Mouse (Mus musculus) lung, adult 2 months (tissue): ENCODE results near the gene Nrsn2.

ENCODE experiments used
- CTCF ChIP-seq: fragments of 200-500 bp; IDR thresholded peaks from 2 replicates; pipeline ENCODE4 v1.5.1; 2011; ENCODE audit warnings: mild to moderate bottlenecking, low read length, control low read depth; ENCODE audit not compliant: insufficient read depth
- POLR2A ChIP-seq: fragments of 200-500 bp; IDR thresholded peaks from 2 replicates; pipeline ENCODE4 v1.6.1; 2011; ENCODE audit warnings: low read depth, mild to moderate bottlenecking, control low read depth, low read length, borderline replicate concordance; ENCODE audit errors: extremely low read depth

- TF ChIP-seq POLR2A (peak; percentile 57), CTCF (no peak)
Measured at GRCm38 (mm10) chr2:152414591-152415165, 38.2 kb upstream of the Nrsn2 start, which contains the start of gene Zcchc3.
